Mouse (Mus musculus) intestine, embryonic 14.5 days (tissue): ENCODE measurements around the gene Sgms1. TPM values are rescaled to one million over a fixed set of nuclear protein-coding genes. Genes with fewer than 3 reads are reported as not detected.
A peak's percentile ranks its signal among the peaks of the same experiment; 100 is the strongest.

Source experiments
- ATAC-seq: fragments of 200-750 bp; cut with Nextera tagmentation; replicated peaks from 2 replicates; pipeline ENCODE4 v1.8.0; 2017; ENCODE audit warnings: low read depth, moderate number of reproducible peaks, moderate TSS enrichment, moderate library complexity; ENCODE audit not compliant: low FRiP score, low TSS enrichment
- DNase-seq: peaks from one replicate; pipeline ENCODE4 v3.0.0-alpha.2; 2018; ENCODE audit warnings: low spot score
- H3K27ac ChIP-seq: fragments of 300-500 bp; sonication (generic); 2 replicates; pipeline ENCODE4 v1.5.1; 2014; ENCODE audit warnings: low read depth, mild to moderate bottlenecking, control low read depth
- H3K27me3 ChIP-seq: fragments of 300-500 bp; sonication (generic); replicated peaks from 2 replicates; pipeline ENCODE4 v1.6.1; 2014; ENCODE audit warnings: low read length, control low read depth; ENCODE audit not compliant: control insufficient read depth, insufficient read depth
- H3K36me3 ChIP-seq: fragments of 300-500 bp; sonication (generic); 2 replicates; pipeline ENCODE4 v1.6.1; 2014; ENCODE audit warnings: low read length, control low read depth; ENCODE audit not compliant: control insufficient read depth, insufficient read depth
- H3K4me1 ChIP-seq: fragments of 300-500 bp; sonication (generic); replicated peaks from 2 replicates; pipeline ENCODE4 v1.6.1; 2014; ENCODE audit warnings: low read length, control low read depth, mixed read lengths; ENCODE audit not compliant: control insufficient read depth, insufficient read depth
- H3K4me2 ChIP-seq: fragments of 300-500 bp; sonication (generic); 2 replicates; pipeline ENCODE4 v1.6.1; 2014; ENCODE audit warnings: low read length
- H3K4me3 ChIP-seq: fragments of 300-500 bp; sonication (generic); 2 replicates; pipeline ENCODE4 v1.5.1; 2014; ENCODE audit warnings: low read depth, low read length, control low read depth, mixed read lengths
- H3K9ac ChIP-seq: fragments of 300-500 bp; sonication (generic); 2 replicates; pipeline ENCODE4 v1.6.1; 2014; ENCODE audit warnings: mild to moderate bottlenecking, low read length
- H3K9me3 ChIP-seq: fragments of 300-500 bp; sonication (generic); 2 replicates; pipeline ENCODE4 v1.6.1; 2016; ENCODE audit warnings: low read length, control low read depth; ENCODE audit not compliant: control insufficient read depth
- WGBS: fragments of 180-500 bp; shearing (Covaris S2); extraction: QIAGEN DNeasy Blood & Tissue Kit; methylation state at CpG from one replicate; pipeline ENCODE4 v1.1.7; 2014; 5-methylcytosine and 5-hydroxymethylcytosine counted together
- polyA plus RNA-seq: library from polyadenylated mRNA; unstranded; fragments of >200 nt; fragmentation: Nextera tagmentation; extraction: Ambion mirVana; gene quantifications from 2 replicates; pipeline ENCODE4 v1.2.1, GENCODE M21; 2014

The Sgms1 gene
- polyA plus RNA-seq, 1 experiment from 2014 or later = 37.5 TPM

DNA sequence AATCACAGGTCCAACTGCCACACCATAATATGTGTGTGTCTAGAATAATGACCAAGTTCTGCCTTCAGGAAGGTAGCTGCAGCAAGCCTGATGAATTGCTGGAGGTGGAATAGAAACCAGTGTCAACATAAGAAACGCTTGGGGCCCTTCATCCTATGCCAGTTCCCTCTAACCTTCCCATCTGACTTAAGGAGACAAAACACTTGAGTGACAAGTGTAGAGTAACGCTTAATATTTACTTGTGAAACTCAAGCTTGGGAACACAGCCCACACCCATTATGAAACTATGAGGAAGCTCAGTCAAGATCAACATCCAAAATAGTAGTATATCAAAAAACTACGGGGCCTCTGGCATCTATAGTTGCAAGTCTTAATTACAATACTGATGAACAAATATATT is 271.0 kb downstream of the Sgms1 start:
- no peak overlapping the region for H3K4me2 ChIP-seq
- no peaks in the 10 kb centered on the region for H3K4me1 ChIP-seq
- 88% methylated on average over 3 of the region's 3 CpGs for WGBS
- DNase-seq (no peak), ATAC-seq (no peak)
- no peaks in the 10 kb centered on the region; the same call in 1 of the 2 replicates for H3K36me3 ChIP-seq
- H3K9ac ChIP-seq = no peak overlapping the region
- H3K9me3 ChIP-seq = no peaks in the 10 kb centered on the region
- H3K4me3 ChIP-seq = no peak overlapping the region
- no peaks in the 10 kb centered on the region for H3K27me3 ChIP-seq
- no peak overlapping the region for H3K27ac ChIP-seq

DNA sequence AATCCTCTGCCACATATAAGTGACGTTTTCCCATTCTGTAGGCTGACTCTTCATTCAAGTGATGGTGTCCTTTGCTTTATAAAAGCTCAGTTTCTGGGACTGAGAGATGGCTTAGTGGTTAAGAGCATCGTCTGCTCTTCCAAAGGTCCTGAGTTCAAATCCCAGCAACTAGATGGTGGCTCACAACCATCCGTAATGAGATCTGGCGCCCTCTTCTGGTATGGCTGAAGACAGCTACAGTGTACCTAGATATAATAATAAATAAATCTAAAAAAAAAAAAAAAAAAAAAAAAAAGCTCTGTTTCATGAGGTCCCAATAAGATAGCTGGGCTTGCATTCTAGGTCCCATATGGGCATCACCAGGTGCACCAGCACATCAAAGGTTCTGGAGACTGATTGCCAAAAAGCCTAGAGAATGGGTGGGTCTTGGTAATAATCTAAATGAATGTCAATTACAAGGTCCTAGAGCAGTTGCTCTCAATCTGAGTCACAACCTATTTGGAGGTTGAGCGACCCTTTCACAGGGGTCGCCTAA is 272.0 kb downstream of the Sgms1 start:
- Histone ChIP-seq H3K4me1 (no peaks in the 10 kb centered on the region), H3K9me3 (no peaks in the 10 kb centered on the region)
- ATAC-seq = no peak

DNA sequence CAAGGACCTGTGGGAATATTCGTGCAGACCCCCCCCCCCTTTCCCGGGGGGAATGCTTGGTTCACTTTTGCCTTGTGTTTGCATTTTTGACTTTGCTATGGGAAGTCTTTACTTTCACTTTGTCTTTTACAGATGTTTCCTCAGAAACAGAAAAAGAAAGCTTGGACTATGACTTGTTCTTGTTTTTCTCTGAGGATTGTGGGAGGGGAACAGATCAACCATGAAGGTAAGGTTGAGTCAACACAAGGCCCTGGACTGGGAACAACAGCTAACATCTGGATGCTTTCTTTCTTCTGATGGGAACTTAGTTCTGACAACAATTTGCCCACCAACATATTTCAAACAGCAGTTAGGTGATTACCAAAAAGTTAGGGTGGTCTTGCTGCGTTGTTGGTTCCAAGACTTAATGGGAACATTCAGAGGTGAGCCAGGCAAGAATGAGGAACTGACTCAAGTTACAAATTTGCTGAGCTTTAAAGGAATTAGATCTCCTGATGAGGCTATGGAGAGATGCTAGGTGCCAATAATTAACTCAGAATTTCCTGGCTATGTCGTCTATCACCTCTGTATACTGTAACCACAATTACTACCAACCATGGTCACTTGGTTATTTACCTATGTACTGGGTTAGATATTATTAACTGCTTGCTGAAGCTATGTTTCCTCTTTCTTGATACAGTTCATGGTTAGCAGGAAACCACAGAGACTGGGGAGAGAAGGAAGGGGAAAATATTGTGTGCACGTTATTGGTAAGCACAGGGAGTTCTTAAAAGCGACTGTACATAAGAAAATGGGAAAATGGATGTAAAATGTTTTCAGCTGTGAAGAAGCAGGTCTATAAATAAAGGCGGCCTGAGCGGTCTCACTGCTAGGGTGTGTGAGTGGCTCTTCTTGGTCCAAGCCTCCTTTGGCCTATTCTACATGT is 277.4 kb downstream of the Sgms1 start:
- Histone ChIP-seq H3K9ac (no peak overlapping the region), H3K27ac (no peak overlapping the region), H3K9me3 (no peaks in the 10 kb centered on the region), H3K27me3 (no peaks in the 10 kb centered on the region), H3K4me3 (no peak overlapping the region), H3K4me2 (no peak overlapping the region), H3K36me3 (no peaks in the 10 kb centered on the region), H3K4me1 (no peaks in the 10 kb centered on the region)
- DNase-seq (no peak), ATAC-seq (no peak)
- 82% methylated on average over 8 of the region's 8 CpGs for WGBS

More for the DNA sequence above, 272.0 kb downstream of the Sgms1 start:
- no peak overlapping the region for H3K27ac ChIP-seq
- H3K4me3 ChIP-seq = no peak overlapping the region
- no peak overlapping the region for H3K4me2 ChIP-seq
- H3K9ac ChIP-seq = no peak overlapping the region
- H3K27me3 ChIP-seq = no peaks in the 10 kb centered on the region
- no peaks in the 10 kb centered on the region; the same call in 1 of the 2 replicates for H3K36me3 ChIP-seq
- WGBS = 82% methylated on average over 6 of the region's 6 CpGs
- DNase-seq = no peak

GRCm38 (mm10) chr19:32107771-32108306 is 281.7 kb downstream of the Sgms1 start, which contains the start of gene Asah2:
Gene Asah2, minus strand, starts transcription at chr19:32108211.
- peak; percentile 94 for ATAC-seq
- Histone ChIP-seq H3K4me1 (no peaks in the 10 kb centered on the region), H3K4me2 (peak within 1 kb of the TSS; percentile 55), H3K9ac (peak within 1 kb of the TSS; percentile 83), H3K27me3 (no peaks in the 10 kb centered on the region), H3K9me3 (no peaks in the 10 kb centered on the region), H3K4me3 (peak within 1 kb of the TSS; percentile 59), H3K36me3 (no peaks in the 10 kb centered on the region), H3K27ac (peak within 1 kb of the TSS; percentile 92)
- 1% methylated on average over 22 of the region's 28 CpGs for WGBS
- DNase-seq = peak; percentile 91

GRCm38 (mm10) chr19:32106750-32107149 is 282.8 kb downstream of the Sgms1 start:
- DNase-seq = no peak
- H3K9ac ChIP-seq = no peak overlapping the region
- no peak for ATAC-seq
- no peaks in the 10 kb centered on the region for H3K27me3 ChIP-seq
- no peak overlapping the region for H3K27ac ChIP-seq
- peak overlapping the region; percentile 55 for H3K4me2 ChIP-seq
- no peak overlapping the region; the same call in 1 of the 2 replicates for H3K4me3 ChIP-seq
- no peaks in the 10 kb centered on the region for H3K4me1 ChIP-seq
- WGBS = 88% methylated on average over 2 of the region's 2 CpGs
- no peaks in the 10 kb centered on the region for H3K36me3 ChIP-seq
- no peaks in the 10 kb centered on the region for H3K9me3 ChIP-seq

- Histone ChIP-seq H3K9me3 (no peaks in the 10 kb centered on the region), H3K27ac (no peak overlapping the region), H3K9ac (no peak overlapping the region), H3K4me2 (no peak overlapping the region), H3K36me3 (no peaks in the 10 kb centered on the region), H3K27me3 (no peaks in the 10 kb centered on the region), H3K4me1 (no peaks in the 10 kb centered on the region), H3K4me3 (no peak overlapping the region)
- 55% methylated on average over 4 of the region's 4 CpGs for WGBS
- ATAC-seq (no peak), DNase-seq (no peak)
Observed at GRCm38 (mm10) chr19:32104217-32104616, 285.3 kb downstream of the Sgms1 start.

DNA sequence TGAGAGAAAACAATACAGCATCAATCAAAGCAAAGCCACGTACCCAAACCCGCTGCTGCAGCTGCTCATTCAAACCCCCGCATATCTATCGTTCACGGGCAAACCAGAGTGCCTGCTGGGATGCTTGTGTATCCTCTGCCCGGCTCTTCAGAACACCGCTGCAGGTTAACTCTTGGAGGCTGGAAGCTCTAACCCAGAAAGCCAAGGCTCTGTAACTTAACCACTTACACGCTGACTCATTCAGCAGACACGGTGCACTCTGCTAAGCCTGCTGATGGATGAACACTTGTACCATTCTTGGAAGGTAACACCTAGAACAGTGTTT is 286.6 kb downstream of the Sgms1 start:
- H3K36me3 ChIP-seq = no peaks in the 10 kb centered on the region
- H3K4me1 ChIP-seq = no peaks in the 10 kb centered on the region
- WGBS = 16% methylated on average over 9 of the region's 9 CpGs
- no peak overlapping the region for H3K27ac ChIP-seq
- H3K9ac ChIP-seq = no peak overlapping the region
- H3K27me3 ChIP-seq = no peaks in the 10 kb centered on the region
- DNase-seq (no peak), ATAC-seq (no peak)
- no peaks in the 10 kb centered on the region for H3K9me3 ChIP-seq
- peak overlapping the region; percentile 39 for H3K4me2 ChIP-seq
- peak overlapping the region; percentile 13; the same call in 1 of the 2 replicates for H3K4me3 ChIP-seq

- peak overlapping the region; percentile 39 for H3K4me2 ChIP-seq
- H3K9me3 ChIP-seq = no peaks in the 10 kb centered on the region
- H3K9ac ChIP-seq = no peak overlapping the region
- H3K4me1 ChIP-seq = no peaks in the 10 kb centered on the region
- WGBS = 39% methylated on average over 18 of the region's 18 CpGs
- H3K27ac ChIP-seq = no peak overlapping the region
- H3K36me3 ChIP-seq = no peaks in the 10 kb centered on the region
- no peaks in the 10 kb centered on the region for H3K27me3 ChIP-seq
- H3K4me3 ChIP-seq = peak overlapping the region; percentile 13; the same call in 1 of the 2 replicates
- ATAC-seq = no peak
- DNase-seq = no peak
Observed at GRCm38 (mm10) chr19:32102294-32102975, 287.1 kb downstream of the Sgms1 start.
